Mouse (Mus musculus): ENCODE results near the gene 2610301B20Rik. TPM values are rescaled to one million over a fixed set of nuclear protein-coding genes. Genes with fewer than 3 reads are reported as not detected.
A peak's percentile ranks its signal among the peaks of the same experiment; 100 is the strongest.
"Not testable (repeated sequence)": the region's sequence is repeated elsewhere in the genome, so short reads cannot be mapped to it uniquely, and the experiment has no call there.

Gene 2610301B20Rik
- polyA plus RNA-seq, 1 experiment from 2014 or later, result 20.0 TPM

DNA sequence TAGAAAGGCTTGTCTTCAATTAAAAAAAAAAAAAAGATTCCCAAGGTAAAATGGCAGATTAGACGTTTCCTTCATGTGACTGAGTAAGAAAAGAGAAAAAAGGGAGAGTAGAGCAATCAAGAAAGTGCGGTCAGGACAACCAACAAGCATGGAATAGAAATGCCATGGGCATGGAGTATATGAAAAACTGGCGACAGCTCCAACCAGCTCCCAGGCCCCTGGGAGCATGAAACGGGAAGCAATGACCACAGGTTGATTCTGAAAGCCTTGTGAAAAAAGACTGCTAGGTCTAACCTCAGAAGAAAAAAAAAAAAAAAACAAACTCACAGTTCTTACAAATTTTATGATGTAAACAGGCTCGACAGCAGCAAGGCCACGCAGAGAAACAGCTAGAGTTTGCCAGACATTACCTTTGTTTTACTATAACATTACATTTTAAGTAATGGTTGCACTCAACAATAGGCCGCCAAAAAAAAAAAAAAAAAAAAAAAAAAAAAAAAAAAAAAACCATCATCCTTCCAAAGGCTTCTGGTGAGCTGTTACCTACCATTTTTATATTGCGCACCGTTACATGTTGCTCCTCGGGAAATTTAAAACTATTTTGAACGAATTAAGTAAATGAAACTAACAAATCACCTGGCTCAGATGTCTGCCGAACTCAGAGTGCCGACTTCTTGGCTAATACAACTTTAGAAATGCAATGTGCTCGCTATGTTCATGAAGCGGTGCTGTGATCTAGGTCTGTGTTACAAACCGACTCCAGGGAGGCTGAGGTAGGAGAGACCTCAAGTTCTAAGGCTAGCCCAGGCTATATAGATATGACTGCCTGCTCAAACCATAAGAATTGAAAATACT is 1.4 kb upstream of the 2610301B20Rik start:
- no peaks in the 10 kb centered on the region for H3K27me3 ChIP-seq
- H3K9ac ChIP-seq, result peak overlapping the region; percentile 97
- WGBS, result 34% methylated on average over 16 of the region's 16 CpGs
- H3K27ac ChIP-seq, result peak overlapping the region; percentile 99
- ATAC-seq (replicated peaks; ENCODE audit: insufficient number of reproducible peaks, insufficient read depth, low FRiP score, low read depth), result no peak
- no peaks in the 10 kb centered on the region for H3K9me3 ChIP-seq (replicated peaks)
- peak overlapping the region; percentile 99 for H3K4me3 ChIP-seq
- peak overlapping the region; percentile 80 for H3K4me2 ChIP-seq
- peaks cover 17% of the 10 kb centered on the region for H3K4me1 ChIP-seq (replicated peaks)
- H3K36me3 ChIP-seq, result no peaks in the 10 kb centered on the region

DNA sequence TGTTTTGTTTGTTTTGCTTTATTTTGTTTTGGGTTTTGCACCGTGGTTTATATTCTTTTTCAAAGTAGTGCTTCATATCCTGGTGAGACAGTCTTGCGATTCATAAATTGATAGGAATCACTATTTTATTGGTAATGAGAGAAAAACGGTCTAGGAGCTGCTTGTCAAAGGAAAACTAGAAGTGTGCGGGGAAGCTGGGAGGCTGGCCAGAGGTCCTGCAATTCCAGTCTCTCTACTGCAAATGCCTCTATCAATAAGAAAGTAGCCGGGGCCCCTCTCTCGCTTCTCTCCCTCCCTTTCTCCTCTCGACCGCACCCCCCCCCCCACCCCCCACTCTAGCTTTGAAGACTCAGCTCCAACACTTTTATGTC is 764 bp upstream of the 2610301B20Rik start:
- Histone ChIP-seq H3K4me3 (peak overlapping the region; percentile 99), H3K4me2 (peak overlapping the region; percentile 80), H3K4me1 (replicated peaks) (peaks cover 17% of the 10 kb centered on the region), H3K36me3 (no peaks in the 10 kb centered on the region), H3K27ac (peak overlapping the region; percentile 99), H3K27me3 (no peaks in the 10 kb centered on the region), H3K9ac (peak overlapping the region; percentile 97), H3K9me3 (replicated peaks) (no peaks in the 10 kb centered on the region)
- WGBS, result 2% methylated on average over 8 of the region's 8 CpGs
- peak; percentile 11; the same call in 1 of the 2 replicates for ATAC-seq (replicated peaks; ENCODE audit: insufficient number of reproducible peaks, insufficient read depth, low FRiP score, low read depth)

- peak; percentile 77 for ATAC-seq (replicated peaks; ENCODE audit: insufficient number of reproducible peaks, insufficient read depth, low FRiP score, low read depth)
- Histone ChIP-seq H3K9me3 (replicated peaks) (no peaks in the 10 kb centered on the region), H3K4me3 (peak overlapping the region; percentile 99), H3K27me3 (no peaks in the 10 kb centered on the region), H3K27ac (peak overlapping the region; percentile 99), H3K4me2 (peak overlapping the region; percentile 80), H3K36me3 (no peaks in the 10 kb centered on the region), H3K9ac (peak overlapping the region; percentile 97), H3K4me1 (replicated peaks) (peaks cover 17% of the 10 kb centered on the region)
- under 1% methylated on average over 37 of the region's 37 CpGs for WGBS
Measured at GRCm38 (mm10) chr4:10874718-10875121, 422 bp downstream of the 2610301B20Rik start.

DNA sequence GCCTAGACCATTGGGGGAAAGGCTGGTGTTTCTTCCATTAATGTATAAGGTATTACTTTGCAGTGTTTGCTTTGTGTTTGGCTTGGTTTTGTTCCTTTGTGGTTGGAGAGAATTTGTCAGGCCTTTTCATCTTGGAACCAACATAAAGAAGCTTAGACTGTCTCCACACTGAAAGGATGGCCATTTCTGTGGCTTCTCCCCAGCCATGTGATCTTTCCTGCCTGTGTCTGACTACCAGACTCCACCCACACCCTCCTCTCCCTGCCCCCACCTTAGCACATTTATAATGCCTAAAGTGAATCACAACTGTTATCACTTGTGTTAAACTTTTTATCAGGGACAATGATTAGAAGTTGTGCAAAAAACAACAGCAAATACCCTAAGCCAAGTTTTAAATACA is 1.1 kb downstream of the 2610301B20Rik start:
- Histone ChIP-seq H3K9me3 (replicated peaks) (no peaks in the 10 kb centered on the region), H3K4me3 (peak overlapping the region; percentile 99), H3K27ac (peak overlapping the region; percentile 99), H3K27me3 (no peaks in the 10 kb centered on the region), H3K36me3 (no peaks in the 10 kb centered on the region), H3K4me2 (peak overlapping the region; percentile 80), H3K9ac (peak overlapping the region; percentile 97), H3K4me1 (replicated peaks) (peaks cover 17% of the 10 kb centered on the region)
- no peak for ATAC-seq (replicated peaks; ENCODE audit: insufficient number of reproducible peaks, insufficient read depth, low FRiP score, low read depth)

- no peaks in the 10 kb centered on the region for H3K27me3 ChIP-seq
- peaks cover 6% of the 10 kb centered on the region; the same call in 1 of the 2 replicates for H3K36me3 ChIP-seq
- no peak overlapping the region for H3K27ac ChIP-seq
- no peak for ATAC-seq (replicated peaks; ENCODE audit: insufficient number of reproducible peaks, insufficient read depth, low FRiP score, low read depth)
- H3K9me3 ChIP-seq (replicated peaks), result no peaks in the 10 kb centered on the region
- WGBS, result 90% methylated on average over 1 of the region's 1 CpGs
- peaks cover 17% of the 10 kb centered on the region for H3K4me1 ChIP-seq (replicated peaks)
- no peak overlapping the region for H3K4me3 ChIP-seq
- no peak overlapping the region for H3K9ac ChIP-seq
- H3K4me2 ChIP-seq, result no peak overlapping the region
Measured at GRCm38 (mm10) chr4:10877057-10877456, 2.8 kb downstream of the 2610301B20Rik start.

GRCm38 (mm10) chr4:10883740-10884408 is 9.6 kb downstream of the 2610301B20Rik start:
- no peak overlapping the region for H3K27ac ChIP-seq
- peaks cover 7% of the 10 kb centered on the region; the same call in 1 of the 2 replicates for H3K4me1 ChIP-seq (replicated peaks)
- H3K4me2 ChIP-seq, result no peak overlapping the region
- no peaks in the 10 kb centered on the region for H3K27me3 ChIP-seq
- H3K9me3 ChIP-seq (replicated peaks), result no peaks in the 10 kb centered on the region
- H3K9ac ChIP-seq, result no peak overlapping the region
- H3K36me3 ChIP-seq, result peaks cover 28% of the 10 kb centered on the region
- H3K4me3 ChIP-seq, result no peak overlapping the region
- WGBS, result 81% methylated on average over 8 of the region's 8 CpGs
- ATAC-seq (replicated peaks; ENCODE audit: insufficient number of reproducible peaks, insufficient read depth, low FRiP score, low read depth), result no peak

- no peak overlapping the region for H3K27ac ChIP-seq
- H3K4me2 ChIP-seq, result no peak overlapping the region
- H3K4me1 ChIP-seq (replicated peaks), result peaks cover 7% of the 10 kb centered on the region; the same call in 1 of the 2 replicates
- no peaks in the 10 kb centered on the region for H3K27me3 ChIP-seq
- peaks cover 24% of the 10 kb centered on the region for H3K36me3 ChIP-seq
- no peak overlapping the region for H3K4me3 ChIP-seq
- H3K9me3 ChIP-seq (replicated peaks), result no peaks in the 10 kb centered on the region
- H3K9ac ChIP-seq, result no peak overlapping the region
- ATAC-seq (replicated peaks; ENCODE audit: insufficient number of reproducible peaks, insufficient read depth, low FRiP score, low read depth), result no peak
- WGBS, result 95% methylated on average over 10 of the region's 10 CpGs
Measured at GRCm38 (mm10) chr4:10888835-10889234, 14.5 kb downstream of the 2610301B20Rik start.

GRCm38 (mm10) chr4:10896262-10896661 is 22.0 kb downstream of the 2610301B20Rik start:
- H3K36me3 ChIP-seq, result peaks cover 23% of the 10 kb centered on the region
- H3K9me3 ChIP-seq (replicated peaks), result no peaks in the 10 kb centered on the region
- no peak overlapping the region for H3K4me3 ChIP-seq
- ATAC-seq (replicated peaks; ENCODE audit: insufficient number of reproducible peaks, insufficient read depth, low FRiP score, low read depth), result no peak
- no peak overlapping the region for H3K9ac ChIP-seq
- H3K27ac ChIP-seq, result no peak overlapping the region
- no peaks in the 10 kb centered on the region for H3K4me1 ChIP-seq (replicated peaks)
- WGBS, result 84% methylated on average over 4 of the region's 4 CpGs
- H3K4me2 ChIP-seq, result no peak overlapping the region
- H3K27me3 ChIP-seq, result no peaks in the 10 kb centered on the region

- Histone ChIP-seq H3K4me2 (no peak overlapping the region), H3K9ac (no peak overlapping the region), H3K4me1 (replicated peaks) (no peaks in the 10 kb centered on the region), H3K27me3 (no peaks in the 10 kb centered on the region), H3K4me3 (no peak overlapping the region), H3K36me3 (peaks cover 23% of the 10 kb centered on the region), H3K9me3 (replicated peaks) (no peaks in the 10 kb centered on the region), H3K27ac (no peak overlapping the region)
- peak; percentile 50; the same call in 1 of the 2 replicates for ATAC-seq (replicated peaks; ENCODE audit: insufficient number of reproducible peaks, insufficient read depth, low FRiP score, low read depth)
Measured at GRCm38 (mm10) chr4:10896859-10897258, 22.6 kb downstream of the 2610301B20Rik start.

GRCm38 (mm10) chr4:10905234-10905801 is 31.0 kb downstream of the 2610301B20Rik start:
- no peak overlapping the region; the same call in 1 of the 2 replicates for H3K9ac ChIP-seq
- H3K4me1 ChIP-seq (replicated peaks), result peaks cover 11% of the 10 kb centered on the region
- H3K27me3 ChIP-seq, result no peaks in the 10 kb centered on the region
- peak overlapping the region; percentile 37 for H3K4me2 ChIP-seq
- 9% methylated on average over 13 of the region's 13 CpGs for WGBS
- no peaks in the 10 kb centered on the region for H3K9me3 ChIP-seq (replicated peaks)
- no peaks in the 10 kb centered on the region for H3K36me3 ChIP-seq
- peak; percentile 69 for ATAC-seq (replicated peaks; ENCODE audit: insufficient number of reproducible peaks, insufficient read depth, low FRiP score, low read depth)
- peak overlapping the region; percentile 16 for H3K4me3 ChIP-seq
- peak overlapping the region; percentile 37; the same call in 1 of the 2 replicates for H3K27ac ChIP-seq

DNA sequence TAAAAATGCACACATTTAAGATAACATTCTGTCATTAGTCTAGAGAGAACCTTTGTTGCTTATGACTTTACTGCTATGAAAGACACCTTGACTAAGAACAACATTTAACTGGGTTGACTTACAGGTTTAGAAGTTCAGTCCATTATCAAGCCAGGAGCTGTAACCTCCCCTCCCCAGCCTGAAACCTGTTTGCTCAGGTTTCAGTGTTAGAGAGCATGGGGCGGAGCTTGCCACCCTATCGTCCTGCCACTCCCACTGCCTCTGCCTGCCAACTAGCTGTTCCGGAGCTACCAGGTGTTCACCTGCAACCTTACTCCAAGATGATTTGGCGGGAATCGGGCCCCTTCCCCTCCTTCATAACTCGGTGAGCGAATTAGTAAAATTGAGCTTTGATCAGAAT is 37.1 kb downstream of the 2610301B20Rik start:
- H3K4me2 ChIP-seq; H3K36me3 ChIP-seq; H3K9ac ChIP-seq; ATAC-seq (replicated peaks; ENCODE audit: insufficient number of reproducible peaks, insufficient read depth, low FRiP score, low read depth); H3K27me3 ChIP-seq; H3K4me3 ChIP-seq; H3K4me1 ChIP-seq (replicated peaks); H3K27ac ChIP-seq; H3K9me3 ChIP-seq (replicated peaks): not testable (repeated sequence)
- WGBS, result 54% methylated on average over 7 of the region's 7 CpGs

Measured in heart, embryonic 15.5 days (tissue).